Mouse (Mus musculus) liver, embryonic 11.5 days (tissue): ENCODE measurements around the gene Prss36. TPM values are rescaled to one million over a fixed set of nuclear protein-coding genes. Genes with fewer than 3 reads are reported as not detected.
"Not testable (repeated sequence)": the region's sequence is repeated elsewhere in the genome, so short reads cannot be mapped to it uniquely, and the experiment has no call there.

Source experiments
- ATAC-seq: fragments of 200-750 bp; cut with Nextera tagmentation; replicated peaks from 2 replicates; pipeline ENCODE4 v1.8.0; 2017; ENCODE audit warnings: moderate number of reproducible peaks, mild to moderate bottlenecking, moderate TSS enrichment, moderate library complexity; ENCODE audit not compliant: low FRiP score
- DNase-seq: peaks from one replicate; pipeline ENCODE4 v3.0.0-alpha.2; 2017; ENCODE audit warnings: low spot score
- H3K27ac ChIP-seq: fragments of 300-500 bp; sonication (generic); 2 replicates; pipeline ENCODE4 v1.5.1; 2014; ENCODE audit warnings: mild to moderate bottlenecking, low read depth, low read length, control low read depth
- H3K27me3 ChIP-seq: fragments of 300-500 bp; sonication (generic); replicated peaks from 2 replicates; pipeline ENCODE4 v1.6.1; 2014; ENCODE audit warnings: low read length, mixed read lengths; ENCODE audit not compliant: control insufficient read depth, insufficient read depth
- H3K36me3 ChIP-seq: fragments of 300-500 bp; sonication (generic); 2 replicates; pipeline ENCODE4 v1.6.1; 2014; ENCODE audit warnings: mild to moderate bottlenecking, low read length, moderate library complexity, mixed read lengths; ENCODE audit not compliant: control insufficient read depth, insufficient read depth
- H3K4me1 ChIP-seq: fragments of 300-500 bp; sonication (generic); replicated peaks from 2 replicates; pipeline ENCODE4 v1.6.1; 2014; ENCODE audit warnings: low read length, mixed read lengths; ENCODE audit not compliant: control insufficient read depth, insufficient read depth
- H3K4me2 ChIP-seq: fragments of 300-500 bp; sonication (generic); 2 replicates; pipeline ENCODE4 v1.6.1; 2014; ENCODE audit warnings: mild to moderate bottlenecking, control low read depth, moderate library complexity
- H3K4me3 ChIP-seq: fragments of 300-500 bp; sonication (generic); 2 replicates; pipeline ENCODE4 v1.5.1; 2014; ENCODE audit warnings: low read depth, low read length, control low read depth
- H3K9ac ChIP-seq: fragments of 300-500 bp; sonication (generic); 2 replicates; pipeline ENCODE4 v1.6.1; 2014; ENCODE audit warnings: low read depth, low read length, control low read depth
- H3K9me3 ChIP-seq: fragments of 300-500 bp; sonication (generic); 2 replicates; pipeline ENCODE4 v1.6.1; 2016; ENCODE audit warnings: low read length, inconsistent platforms, mixed read lengths; ENCODE audit not compliant: control insufficient read depth
- WGBS: fragments of 180-500 bp; shearing (Covaris S2); extraction: QIAGEN DNeasy Blood & Tissue Kit; methylation state at CpG from one replicate; pipeline ENCODE4 v1.1.7; 2014; 5-methylcytosine and 5-hydroxymethylcytosine counted together
- polyA plus RNA-seq: library from polyadenylated mRNA; unstranded; fragments of >200 nt; fragmentation: Nextera tagmentation; extraction: Ambion mirVana; gene quantifications from 2 replicates; pipeline ENCODE4 v1.2.1, GENCODE M21; 2014

Gene Prss36
- polyA plus RNA-seq, 1 experiment from 2014 or later, result 7.9 TPM

- H3K4me2 ChIP-seq, result peak overlapping the region; percentile 87
- H3K9me3 ChIP-seq, result no peaks in the 10 kb centered on the region
- peak overlapping the region; percentile 98 for H3K9ac ChIP-seq
- peaks cover 29% of the 10 kb centered on the region for H3K36me3 ChIP-seq
- WGBS, result under 1% methylated on average over 42 of the region's 42 CpGs
- ATAC-seq (peak; percentile 50), DNase-seq (peak; percentile 80)
- H3K27ac ChIP-seq, result peak overlapping the region; percentile 97
- H3K4me1 ChIP-seq, result peaks cover 7% of the 10 kb centered on the region
- H3K27me3 ChIP-seq, result no peaks in the 10 kb centered on the region
- peak overlapping the region; percentile 90 for H3K4me3 ChIP-seq
Measured at GRCm38 (mm10) chr7:127967922-127968828, 21.6 kb upstream of the Prss36 start.

- H3K27me3 ChIP-seq, result no peaks in the 10 kb centered on the region
- DNase-seq (peak; percentile 94), ATAC-seq (peak; percentile 94)
- WGBS, result under 1% methylated on average over 92 of the region's 92 CpGs
- H3K9ac ChIP-seq, result peak within 1 kb of the TSS; percentile 98
- H3K4me2 ChIP-seq, result peak within 1 kb of the TSS; percentile 91
- peak within 1 kb of the TSS; percentile 97 for H3K27ac ChIP-seq
- H3K4me1 ChIP-seq, result peaks cover 7% of the 10 kb centered on the region
- H3K4me3 ChIP-seq, result peak within 1 kb of the TSS; percentile 90
- peaks cover 21% of the 10 kb centered on the region for H3K36me3 ChIP-seq
- H3K9me3 ChIP-seq, result no peaks in the 10 kb centered on the region
Measured at GRCm38 (mm10) chr7:127967004-127967921, 20.7 kb upstream of the Prss36 start, which contains the start of gene Fus. TSS of gene Fus (plus strand) at chr7:127967457.

- 0 out of 2 replicates have a peak, but pooled peaks have one; percentile 2 for ATAC-seq
- H3K27ac ChIP-seq, result peak overlapping the region; percentile 97
- peak overlapping the region; percentile 90 for H3K4me3 ChIP-seq
- H3K9me3 ChIP-seq, result no peaks in the 10 kb centered on the region
- no peaks in the 10 kb centered on the region for H3K27me3 ChIP-seq
- 25% methylated on average over 10 of the region's 10 CpGs for WGBS
- H3K4me1 ChIP-seq, result peaks cover 7% of the 10 kb centered on the region
- peak overlapping the region; percentile 98 for H3K9ac ChIP-seq
- peak overlapping the region; percentile 91 for H3K4me2 ChIP-seq
- DNase-seq, result no peak
- peaks cover 13% of the 10 kb centered on the region for H3K36me3 ChIP-seq
Measured at GRCm38 (mm10) chr7:127966371-127966918, 19.9 kb upstream of the Prss36 start.

- Histone ChIP-seq H3K9me3 (no peaks in the 10 kb centered on the region), H3K9ac (no peak overlapping the region), H3K36me3 (no peaks in the 10 kb centered on the region), H3K27ac (no peak overlapping the region), H3K4me1 (no peaks in the 10 kb centered on the region), H3K4me3 (no peak overlapping the region), H3K4me2 (no peak overlapping the region), H3K27me3 (no peaks in the 10 kb centered on the region)
- 67% methylated on average over 5 of the region's 5 CpGs for WGBS
- DNase-seq (no peak), ATAC-seq (no peak)
Measured at GRCm38 (mm10) chr7:127959364-127959763, 12.8 kb upstream of the Prss36 start.

- Histone ChIP-seq H3K9ac (no peak overlapping the region), H3K9me3 (no peaks in the 10 kb centered on the region), H3K4me1 (no peaks in the 10 kb centered on the region), H3K27ac (no peak overlapping the region), H3K4me2 (no peak overlapping the region), H3K36me3 (no peaks in the 10 kb centered on the region), H3K27me3 (no peaks in the 10 kb centered on the region), H3K4me3 (no peak overlapping the region)
- 26% methylated on average over 13 of the region's 13 CpGs for WGBS
- ATAC-seq (no peak), DNase-seq (peak; percentile 30)
Measured at GRCm38 (mm10) chr7:127952864-127953581, 6.5 kb upstream of the Prss36 start.

GRCm38 (mm10) chr7:127944614-127945013, 1.9 kb downstream of the Prss36 start:
- peak overlapping the region; percentile 3 for H3K4me2 ChIP-seq

GRCm38 (mm10) chr7:127942097-127942496, 4.4 kb downstream of the Prss36 start:
- H3K36me3 ChIP-seq, H3K4me1 ChIP-seq, ATAC-seq, DNase-seq, H3K4me2 ChIP-seq, H3K9me3 ChIP-seq, H3K4me3 ChIP-seq, H3K9ac ChIP-seq, H3K27ac ChIP-seq: not testable (repeated sequence)
- peaks cover 36% of the 10 kb centered on the region for H3K27me3 ChIP-seq
- 48% methylated on average over 2 of the region's 2 CpGs for WGBS

More at GRCm38 (mm10) chr7:127944614-127945013, 1.9 kb downstream of the Prss36 start:
- Histone ChIP-seq H3K9me3 (no peaks in the 10 kb centered on the region), H3K4me1 (no peaks in the 10 kb centered on the region; the same call in 1 of the 2 replicates), H3K27me3 (peaks cover 36% of the 10 kb centered on the region), H3K27ac (no peak overlapping the region), H3K9ac (no peak overlapping the region), H3K4me3 (no peak overlapping the region), H3K36me3 (no peaks in the 10 kb centered on the region)
- ATAC-seq (peak; percentile 36; the same call in 1 of the 2 replicates), DNase-seq (no peak)
- 8% methylated on average over 23 of the region's 23 CpGs for WGBS
